Mouse (Mus musculus): ENCODE measurements around the gene Cyp2c23.

GRCm38 (mm10) chr19:43986069-43986794 is 42.8 kb downstream of the Cyp2c23 start, which contains the start of gene Cpn1:
- TF ChIP-seq CTCF (IDR thresholded peaks at IDR 0.05; ENCODE audit: low read depth) (no peak), EP300 (IDR thresholded peaks at IDR 0.05; ENCODE audit: low read depth) (no peak)
